Mouse (Mus musculus): ENCODE data around the gene Baz2b.

Baz2b gene

GRCm38 (mm10) chr2:60209703-60210651 lies at the start of gene Baz2b, which contains the start of gene March7:
Baz2b (minus strand) TSS chr2:60209839.
March7 (plus strand) TSS chr2:60209887.
- peak; percentile 43 for DNase-seq (ENCODE audit: low spot score)

GRCm38 (mm10) chr2:60259186-60259585 lies 49.5 kb upstream of the Baz2b start:
- DNase-seq (ENCODE audit: low spot score), result no peak

GRCm38 (mm10) chr2:60256751-60257150 lies 47.1 kb upstream of the Baz2b start:
- DNase-seq (ENCODE audit: low spot score), result no peak

GRCm38 (mm10) chr2:60253506-60253905 lies 43.9 kb upstream of the Baz2b start:
- no peak for DNase-seq (ENCODE audit: low spot score)

- no peak for DNase-seq (ENCODE audit: low spot score)
Measured at GRCm38 (mm10) chr2:60252782-60253181, 43.1 kb upstream of the Baz2b start.

- no peak for DNase-seq (ENCODE audit: low spot score)
Measured at GRCm38 (mm10) chr2:60234506-60234905, 24.9 kb upstream of the Baz2b start.

- no peak for DNase-seq (ENCODE audit: low spot score)
Measured at GRCm38 (mm10) chr2:60233147-60233546, 23.5 kb upstream of the Baz2b start.

- no peak for DNase-seq (ENCODE audit: low spot score)
Measured at GRCm38 (mm10) chr2:60230361-60230760, 20.7 kb upstream of the Baz2b start.

- DNase-seq (ENCODE audit: low spot score), result no peak
Measured at GRCm38 (mm10) chr2:60228470-60228869, 18.8 kb upstream of the Baz2b start.

- DNase-seq (ENCODE audit: low spot score), result no peak
Measured at GRCm38 (mm10) chr2:60223489-60223888, 13.8 kb upstream of the Baz2b start.

GRCm38 (mm10) chr2:60221954-60222353 lies 12.3 kb upstream of the Baz2b start:
- DNase-seq (ENCODE audit: low spot score), result no peak

- DNase-seq (ENCODE audit: low spot score), result no peak
Measured at GRCm38 (mm10) chr2:60221236-60221635, 11.6 kb upstream of the Baz2b start.

GRCm38 (mm10) chr2:60217620-60218019 lies 8.0 kb upstream of the Baz2b start:
- DNase-seq (ENCODE audit: low spot score), result no peak

- DNase-seq (ENCODE audit: low spot score), result no peak
Measured at GRCm38 (mm10) chr2:60216547-60217153, 7.0 kb upstream of the Baz2b start.

GRCm38 (mm10) chr2:60214683-60215082 lies 5.0 kb upstream of the Baz2b start:
- DNase-seq (ENCODE audit: low spot score), result no peak

GRCm38 (mm10) chr2:60212488-60212887 lies 2.8 kb upstream of the Baz2b start:
- no peak for DNase-seq (ENCODE audit: low spot score)

- no peak for DNase-seq (ENCODE audit: low spot score)
Measured at GRCm38 (mm10) chr2:60210821-60211220, 1.2 kb upstream of the Baz2b start.

- no peak for DNase-seq (ENCODE audit: low spot score)
Measured at GRCm38 (mm10) chr2:60209122-60209611, 472 bp downstream of the Baz2b start.

GRCm38 (mm10) chr2:60205795-60206194 lies 3.8 kb downstream of the Baz2b start:
- DNase-seq (ENCODE audit: low spot score), result no peak

GRCm38 (mm10) chr2:60204162-60204561 lies 5.5 kb downstream of the Baz2b start:
- no peak for DNase-seq (ENCODE audit: low spot score)

GRCm38 (mm10) chr2:60203733-60204132 lies 5.9 kb downstream of the Baz2b start:
- DNase-seq (ENCODE audit: low spot score), result no peak

- DNase-seq (ENCODE audit: low spot score), result no peak
Measured at GRCm38 (mm10) chr2:60202900-60203530, 6.6 kb downstream of the Baz2b start.

- DNase-seq (ENCODE audit: low spot score), result no peak
Measured at GRCm38 (mm10) chr2:60200667-60201066, 9.0 kb downstream of the Baz2b start.
